Mouse (Mus musculus) MEL (cell line): Measurements from ENCODE around the gene Cox5a. TPM values are rescaled to one million over a fixed set of nuclear protein-coding genes. Genes with fewer than 3 reads are reported as not detected.
A peak's percentile ranks its signal among the peaks of the same experiment; 100 is the strongest.

Source experiments
- DNase-seq: peaks from one replicate; pipeline ENCODE4 v3.0.0; 2011; ENCODE audit warnings: low read depth, low spot score
- H3K27ac ChIP-seq: 2 replicates; pipeline ENCODE4 v1.5.1; 2012; ENCODE audit warnings: low read depth, mild to moderate bottlenecking, control low read depth, low read length, moderate library complexity; ENCODE audit not compliant: control insufficient read depth
- H3K27me3 ChIP-seq, 2 experiments: fragments of 150-350 bp in 1 of 2; sonication (generic) in 1 of 2; 2 replicates each; pipeline ENCODE4 v1.6.1; 2012; ENCODE audit warnings: low read length in 2 of 2, mild to moderate bottlenecking in 2 of 2, improper control_type of control experiment in 1 of 2, moderate library complexity in 1 of 2; ENCODE audit not compliant: insufficient read depth in 2 of 2, control insufficient read depth in 1 of 2
- H3K36me3 ChIP-seq, 2 experiments: 2 replicates each; pipeline ENCODE4 v1.6.1; 2012 to 2014; ENCODE audit warnings: low read length in 2 of 2, improper control_type of control experiment in 1 of 2, inconsistent platforms in 1 of 2, mild to moderate bottlenecking in 1 of 2; ENCODE audit not compliant: insufficient read depth in 2 of 2, control insufficient read depth in 1 of 2
- H3K4me1 ChIP-seq, 2 experiments: fragments of 150-350 bp in 1 of 2; sonication (generic) in 1 of 2; 2 replicates each; pipeline ENCODE4 v1.6.1; 2012; ENCODE audit warnings: low read length in 2 of 2, improper control_type of control experiment in 1 of 2, mild to moderate bottlenecking in 1 of 2; ENCODE audit not compliant: insufficient read depth in 2 of 2, control insufficient read depth in 1 of 2
- H3K4me3 ChIP-seq, 2 experiments: fragments of 150-350 bp in 1 of 2; sonication (generic) in 1 of 2; 2 replicates each; pipeline ENCODE4 v1.5.1; 2012; ENCODE audit warnings: low read depth in 2 of 2, low read length in 2 of 2, mild to moderate bottlenecking in 2 of 2, moderate library complexity in 2 of 2, control low read depth in 1 of 2, improper control_type of control experiment in 1 of 2; ENCODE audit not compliant: control insufficient read depth in 1 of 2, insufficient read depth in 1 of 2
- H3K79me2 ChIP-seq: 2 replicates; pipeline ENCODE4 v1.6.1; 2012; ENCODE audit warnings: mild to moderate bottlenecking, low read length, moderate library complexity; ENCODE audit not compliant: control insufficient read depth, poor library complexity, insufficient read depth
- H3K9ac ChIP-seq: 2 replicates; pipeline ENCODE4 v1.6.1; 2012; ENCODE audit warnings: low read depth, mild to moderate bottlenecking, control low read depth, low read length, moderate library complexity; ENCODE audit not compliant: control insufficient read depth, poor library complexity, severe bottlenecking
- H3K9me3 ChIP-seq: fragments of 150-350 bp; sonication (generic); replicated peaks from 2 replicates; pipeline ENCODE4 v1.6.1; 2012; ENCODE audit warnings: mild to moderate bottlenecking, low read length, improper control_type of control experiment, moderate library complexity; ENCODE audit not compliant: insufficient read depth
- CHD2 ChIP-seq: IDR thresholded peaks from 2 replicates; pipeline ENCODE4 v1.6.1; 2011; ENCODE audit warnings: low read length, improper control_type of control experiment
- ELF1 ChIP-seq: IDR thresholded peaks from 2 replicates; pipeline ENCODE4 v1.6.1; 2014; ENCODE audit warnings: low read depth, mild to moderate bottlenecking, inconsistent platforms, low read length, improper control_type of control experiment, moderate library complexity
- GATA1 ChIP-seq: IDR thresholded peaks from 2 replicates; pipeline ENCODE4 v1.6.1; 2011; ENCODE audit warnings: low read depth, low read length, improper control_type of control experiment
- JUND ChIP-seq: IDR thresholded peaks from 2 replicates; pipeline ENCODE4 v1.6.1; 2011; ENCODE audit warnings: low read depth, mild to moderate bottlenecking, improper control_type of control experiment, low read length
- MAZ ChIP-seq: IDR thresholded peaks from 2 replicates; pipeline ENCODE4 v1.6.1; 2012; ENCODE audit warnings: low read depth, mild to moderate bottlenecking, inconsistent platforms, low read length, improper control_type of control experiment
- MEF2A ChIP-seq: IDR thresholded peaks from 2 replicates; pipeline ENCODE4 v1.6.1; 2014; ENCODE audit warnings: low read depth, mild to moderate bottlenecking, inconsistent platforms, low read length, improper control_type of control experiment; ENCODE audit not compliant: poor library complexity, insufficient replicate concordance, severe bottlenecking; ENCODE audit errors: extremely low read depth
- MYC ChIP-seq: IDR thresholded peaks from 2 replicates; pipeline ENCODE4 v1.6.1; 2011; ENCODE audit warnings: low read depth, mild to moderate bottlenecking, low read length, improper control_type of control experiment, moderate library complexity
- POLR2AphosphoS2 ChIP-seq: IDR thresholded peaks from 2 replicates; pipeline ENCODE4 v1.6.1; 2011; ENCODE audit warnings: low read length, improper control_type of control experiment
- RAD21 ChIP-seq: IDR thresholded peaks from 2 replicates; pipeline ENCODE4 v1.6.1; 2011; ENCODE audit warnings: mild to moderate bottlenecking, low read depth, low read length, improper control_type of control experiment
- RCOR1 ChIP-seq: IDR thresholded peaks from 2 replicates; pipeline ENCODE4 v1.6.1; 2012; ENCODE audit warnings: low read depth, mild to moderate bottlenecking, inconsistent platforms, low read length, improper control_type of control experiment
- TCF12 ChIP-seq: IDR thresholded peaks from 2 replicates; pipeline ENCODE4 v1.6.1; 2014; ENCODE audit warnings: low read depth, mild to moderate bottlenecking, inconsistent platforms, low read length, improper control_type of control experiment, moderate library complexity
- USF2 ChIP-seq, 2 experiments: IDR thresholded peaks; 2 replicates each; pipeline ENCODE4 v1.6.1; 2011 to 2012; ENCODE audit warnings: improper control_type of control experiment in 2 of 2, low read length in 2 of 2, borderline replicate concordance in 1 of 2, inconsistent platforms in 1 of 2, low read depth in 1 of 2, mild to moderate bottlenecking in 1 of 2; ENCODE audit not compliant: insufficient read depth in 1 of 2
- ZNF384 ChIP-seq: IDR thresholded peaks from 2 replicates; pipeline ENCODE4 v1.6.1; 2012; ENCODE audit warnings: low read depth, mild to moderate bottlenecking, inconsistent platforms, low read length, improper control_type of control experiment
- polyA plus RNA-seq, 2 experiments: library from polyadenylated mRNA; stranded (reverse) in 1 of 2; unstranded in 1 of 2; fragments of >175 nt in 1 of 2; fragments of >200 nt in 1 of 2; gene quantifications; 2 replicates each; pipeline versions ENCODE4 v1.2.1 to v1.2.4; 2012; ENCODE audit warnings: low replicate concordance in 2 of 2, low read depth in 1 of 2; ENCODE audit not compliant: insufficient read length in 2 of 2, insufficient read depth in 1 of 2, missing spikeins in 1 of 2
- total RNA-seq: library from RNA; depleted of rRNA; stranded (reverse); fragments of 300-350 nt; gene quantifications from 2 replicates; pipeline ENCODE4 v1.2.3, GENCODE M21; 2012

Cox5a gene
- total and polyA plus RNA-seq, 3 experiments = 367 to 400 TPM; not detected in 1

GRCm38 (mm10) chr9:57559568-57559967 lies 38.5 kb downstream of the Cox5a start:
- no peak for TF ChIP-seq JUND
- no peak for TF ChIP-seq MYC
- TF ChIP-seq RAD21 = no peak
- peak; percentile 46 for TF ChIP-seq ZNF384
- Histone ChIP-seq H3K36me3 (peaks cover 2 to 22% of the 10 kb centered on the region in 2 experiments), H3K27me3 (no peaks in the 10 kb centered on the region), H3K79me2 (peaks cover 18% of the 10 kb centered on the region), H3K4me1 (peaks cover 2 to 28% of the 10 kb centered on the region in 2 experiments), H3K4me3 (no peak overlapping the region), H3K9me3 (no peaks in the 10 kb centered on the region), H3K9ac (no peak overlapping the region), H3K27ac (no peak overlapping the region)
- no peak for DNase-seq

GRCm38 (mm10) chr9:57560263-57560662 lies 39.2 kb downstream of the Cox5a start:
- DNase-seq = no peak
- H3K36me3 ChIP-seq = peaks cover 2 to 22% of the 10 kb centered on the region in 2 experiments
- TF ChIP-seq MEF2A (no peak), MAZ (no peak), POLR2AphosphoS2 (no peak), RCOR1 (peak; percentile 80), USF2 (IDR thresholded peaks at IDR 0.05; ENCODE audit: borderline replicate concordance in 1 of 2, insufficient read depth in 1 of 2, low read depth in 1 of 2, low read length in 2 of 2) (no peak), RAD21 (no peak), CHD2 (no peak), TCF12 (0 out of 2 replicates have a peak, but pooled peaks have one; percentile 46), ZNF384 (0 out of 2 replicates have a peak, but pooled peaks have one; percentile 3), GATA1 (peak; percentile 36; the same call in 1 of the 2 replicates), ELF1 (no peak)
- H3K79me2 ChIP-seq = peaks cover 22% of the 10 kb centered on the region
- H3K27me3 ChIP-seq = no peaks in the 10 kb centered on the region
- peaks cover 2 to 28% of the 10 kb centered on the region in 2 experiments for H3K4me1 ChIP-seq
- H3K9me3 ChIP-seq = no peaks in the 10 kb centered on the region
- peak overlapping the region; percentile 29 for H3K9ac ChIP-seq
- H3K4me3 ChIP-seq = peak overlapping the region; percentile 97 to 99
- no peak overlapping the region for H3K27ac ChIP-seq
